Mouse (Mus musculus) spleen, adult 2 months (tissue): Measurements from ENCODE around the gene Fyn.

Experiments
- CTCF ChIP-seq: fragments of 200-500 bp; IDR thresholded peaks from 2 replicates; pipeline ENCODE4 v1.5.1; 2011; ENCODE audit warnings: mild to moderate bottlenecking, inconsistent platforms; ENCODE audit not compliant: insufficient read depth, insufficient read length, insufficient replicate concordance; ENCODE audit errors: extremely low read depth
- POLR2A ChIP-seq: fragments of 200-500 bp; IDR thresholded peaks from 2 replicates; pipeline ENCODE4 v1.6.1; 2011; ENCODE audit warnings: low read depth, low read length, inconsistent platforms

DNA sequence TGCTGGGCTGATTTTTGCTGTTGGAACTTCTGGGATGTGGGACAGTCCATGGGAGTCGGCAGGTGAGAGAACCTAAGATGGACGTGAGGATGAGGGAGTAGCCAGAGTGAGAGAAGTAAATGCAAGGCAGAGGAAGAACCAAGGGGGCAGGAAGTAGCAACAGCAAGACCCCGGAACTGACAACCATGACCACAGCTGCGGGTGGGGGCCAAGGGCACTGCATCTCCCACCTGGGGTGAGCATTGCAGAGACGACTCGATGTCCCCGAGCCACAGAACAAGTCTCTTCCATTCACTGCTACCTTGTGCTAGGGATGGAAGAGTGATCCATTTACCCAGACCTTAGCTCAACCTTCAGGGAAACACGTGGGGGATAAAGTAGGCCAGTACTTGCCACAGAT is 146.3 kb downstream of the Fyn start:
- TF ChIP-seq CTCF: no peak
- no peak for TF ChIP-seq POLR2A
